Mouse (Mus musculus) intestine, embryonic 14.5 days (tissue): Measurements from ENCODE around the gene Ispd. TPM values are rescaled to one million over a fixed set of nuclear protein-coding genes. Genes with fewer than 3 reads are reported as not detected.

Source experiments
- ATAC-seq: fragments of 200-750 bp; cut with Nextera tagmentation; replicated peaks from 2 replicates; pipeline ENCODE4 v1.8.0; 2017; ENCODE audit warnings: low read depth, moderate number of reproducible peaks, moderate TSS enrichment, moderate library complexity; ENCODE audit not compliant: low FRiP score, low TSS enrichment
- DNase-seq: peaks from one replicate; pipeline ENCODE4 v3.0.0-alpha.2; 2018; ENCODE audit warnings: low spot score
- H3K27ac ChIP-seq: fragments of 300-500 bp; sonication (generic); 2 replicates; pipeline ENCODE4 v1.5.1; 2014; ENCODE audit warnings: low read depth, mild to moderate bottlenecking, control low read depth
- H3K27me3 ChIP-seq: fragments of 300-500 bp; sonication (generic); replicated peaks from 2 replicates; pipeline ENCODE4 v1.6.1; 2014; ENCODE audit warnings: low read length, control low read depth; ENCODE audit not compliant: control insufficient read depth, insufficient read depth
- H3K36me3 ChIP-seq: fragments of 300-500 bp; sonication (generic); 2 replicates; pipeline ENCODE4 v1.6.1; 2014; ENCODE audit warnings: low read length, control low read depth; ENCODE audit not compliant: control insufficient read depth, insufficient read depth
- H3K4me1 ChIP-seq: fragments of 300-500 bp; sonication (generic); replicated peaks from 2 replicates; pipeline ENCODE4 v1.6.1; 2014; ENCODE audit warnings: low read length, control low read depth, mixed read lengths; ENCODE audit not compliant: control insufficient read depth, insufficient read depth
- H3K4me2 ChIP-seq: fragments of 300-500 bp; sonication (generic); 2 replicates; pipeline ENCODE4 v1.6.1; 2014; ENCODE audit warnings: low read length
- H3K4me3 ChIP-seq: fragments of 300-500 bp; sonication (generic); 2 replicates; pipeline ENCODE4 v1.5.1; 2014; ENCODE audit warnings: low read depth, low read length, control low read depth, mixed read lengths
- H3K9ac ChIP-seq: fragments of 300-500 bp; sonication (generic); 2 replicates; pipeline ENCODE4 v1.6.1; 2014; ENCODE audit warnings: mild to moderate bottlenecking, low read length
- H3K9me3 ChIP-seq: fragments of 300-500 bp; sonication (generic); 2 replicates; pipeline ENCODE4 v1.6.1; 2016; ENCODE audit warnings: low read length, control low read depth; ENCODE audit not compliant: control insufficient read depth
- WGBS: fragments of 180-500 bp; shearing (Covaris S2); extraction: QIAGEN DNeasy Blood & Tissue Kit; methylation state at CpG from one replicate; pipeline ENCODE4 v1.1.7; 2014; 5-methylcytosine and 5-hydroxymethylcytosine counted together
- polyA plus RNA-seq: library from polyadenylated mRNA; unstranded; fragments of >200 nt; fragmentation: Nextera tagmentation; extraction: Ambion mirVana; gene quantifications from 2 replicates; pipeline ENCODE4 v1.2.1, GENCODE M21; 2014

Ispd gene
- polyA plus RNA-seq, 1 experiment from 2014 or later, result 12.5 TPM

GRCm38 (mm10) chr12:36719074-36719473, 337.8 kb downstream of the Ispd start:
- Histone ChIP-seq H3K9ac (no peak overlapping the region), H3K36me3 (no peaks in the 10 kb centered on the region), H3K4me3 (no peak overlapping the region), H3K4me1 (0 out of 2 replicates have a peak, but pooled peaks cover 10% of the 10 kb centered on the region), H3K27me3 (no peaks in the 10 kb centered on the region), H3K9me3 (no peaks in the 10 kb centered on the region), H3K4me2 (no peak overlapping the region), H3K27ac (no peak overlapping the region)
- DNase-seq, result no peak
- WGBS, result 59% methylated on average over 3 of the region's 3 CpGs
- no peak for ATAC-seq

- DNase-seq (no peak), ATAC-seq (no peak)
- Histone ChIP-seq H3K27me3 (no peaks in the 10 kb centered on the region), H3K4me2 (no peak overlapping the region), H3K9ac (no peak overlapping the region), H3K4me3 (no peak overlapping the region), H3K36me3 (no peaks in the 10 kb centered on the region), H3K27ac (no peak overlapping the region), H3K4me1 (0 out of 2 replicates have a peak, but pooled peaks cover 10% of the 10 kb centered on the region), H3K9me3 (no peaks in the 10 kb centered on the region)
- WGBS, result 83% methylated on average over 3 of the region's 3 CpGs
These were observed 339.5 kb downstream of the Ispd start for GRCm38 (mm10) chr12:36720779-36721178.

- Histone ChIP-seq H3K4me1 (0 out of 2 replicates have a peak, but pooled peaks cover 10% of the 10 kb centered on the region), H3K9ac (no peak overlapping the region), H3K9me3 (no peaks in the 10 kb centered on the region), H3K27me3 (no peaks in the 10 kb centered on the region), H3K4me2 (no peak overlapping the region), H3K27ac (no peak overlapping the region), H3K36me3 (no peaks in the 10 kb centered on the region), H3K4me3 (no peak overlapping the region)
- 67% methylated on average over 6 of the region's 6 CpGs for WGBS
- no peak for DNase-seq
- ATAC-seq, result no peak
These were observed 340.0 kb downstream of the Ispd start for GRCm38 (mm10) chr12:36721223-36721622.

- no peak overlapping the region for H3K4me3 ChIP-seq
- H3K4me1 ChIP-seq, result 0 out of 2 replicates have a peak, but pooled peaks cover 10% of the 10 kb centered on the region
- H3K9ac ChIP-seq, result no peak overlapping the region
- 79% methylated on average over 6 of the region's 6 CpGs for WGBS
- H3K27ac ChIP-seq, result no peak overlapping the region
- ATAC-seq (no peak), DNase-seq (no peak)
- H3K4me2 ChIP-seq, result no peak overlapping the region
- H3K9me3 ChIP-seq, result no peaks in the 10 kb centered on the region
- no peaks in the 10 kb centered on the region for H3K36me3 ChIP-seq
- H3K27me3 ChIP-seq, result no peaks in the 10 kb centered on the region
These were observed 341.5 kb downstream of the Ispd start for GRCm38 (mm10) chr12:36722754-36723153.

DNA sequence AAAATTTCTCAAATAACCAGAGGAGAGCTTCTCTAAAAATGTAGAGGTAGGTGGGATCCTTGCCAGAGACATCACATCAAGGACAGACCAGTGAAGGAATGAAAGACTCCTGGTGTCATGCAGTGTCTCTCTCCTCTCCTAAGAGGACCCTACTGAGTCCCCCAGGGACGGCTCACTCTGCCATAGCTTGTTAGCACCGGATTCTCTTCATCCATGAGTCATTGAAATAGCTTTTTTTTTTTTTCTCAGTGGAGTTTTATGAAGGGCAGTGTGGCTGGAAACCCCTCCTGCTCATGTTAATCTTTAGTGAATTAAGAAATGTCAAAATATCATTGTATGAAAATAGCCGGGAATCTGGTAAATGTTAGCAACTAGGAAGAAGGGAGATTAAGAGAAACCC, 342.1 kb downstream of the Ispd start:
- WGBS, result 55% methylated on average over 3 of the region's 3 CpGs
- no peaks in the 10 kb centered on the region for H3K36me3 ChIP-seq

DNA sequence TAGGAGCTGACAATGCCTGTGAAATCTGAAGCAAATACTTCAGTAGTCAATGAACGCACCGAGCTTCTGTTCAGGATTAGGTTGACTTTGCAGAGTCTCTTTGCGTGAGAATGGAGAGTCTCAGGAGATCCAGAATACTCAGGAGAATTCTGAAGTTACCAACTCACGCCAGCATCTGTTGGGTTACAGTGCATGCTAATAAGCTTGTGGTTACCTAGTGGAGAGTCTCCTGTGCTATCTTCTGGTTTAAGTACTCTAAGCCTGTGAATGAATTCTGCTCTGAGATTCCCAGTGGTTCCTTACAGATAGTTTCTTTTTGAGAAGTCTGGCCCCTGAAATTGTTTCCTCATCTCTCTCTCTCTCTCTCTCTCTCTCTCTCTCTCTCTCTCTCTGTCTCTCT, 343.0 kb downstream of the Ispd start:
- H3K27ac ChIP-seq, result no peak overlapping the region
- no peak overlapping the region for H3K4me2 ChIP-seq
- DNase-seq, result no peak
- no peaks in the 10 kb centered on the region for H3K36me3 ChIP-seq
- ATAC-seq, result no peak
- WGBS, result 81% methylated on average over 4 of the region's 4 CpGs
- no peaks in the 10 kb centered on the region for H3K27me3 ChIP-seq
- no peak overlapping the region for H3K4me3 ChIP-seq
- no peak overlapping the region for H3K9ac ChIP-seq
- no peaks in the 10 kb centered on the region for H3K4me1 ChIP-seq
- H3K9me3 ChIP-seq, result no peaks in the 10 kb centered on the region

More for the DNA sequence above, 342.1 kb downstream of the Ispd start:
- 0 out of 2 replicates have a peak, but pooled peaks cover 4% of the 10 kb centered on the region for H3K4me1 ChIP-seq
- DNase-seq (no peak), ATAC-seq (no peak)
- no peaks in the 10 kb centered on the region for H3K27me3 ChIP-seq
- H3K4me3 ChIP-seq, result no peak overlapping the region
- no peak overlapping the region for H3K9ac ChIP-seq
- no peak overlapping the region for H3K4me2 ChIP-seq
- no peak overlapping the region for H3K27ac ChIP-seq
- H3K9me3 ChIP-seq, result no peaks in the 10 kb centered on the region

GRCm38 (mm10) chr12:36725250-36725649, 344.0 kb downstream of the Ispd start:
- 77% methylated on average over 3 of the region's 3 CpGs for WGBS
- H3K9ac ChIP-seq, result no peak overlapping the region
- no peaks in the 10 kb centered on the region for H3K36me3 ChIP-seq
- H3K9me3 ChIP-seq, result no peaks in the 10 kb centered on the region
- no peak for DNase-seq
- no peak for ATAC-seq
- no peak overlapping the region for H3K4me3 ChIP-seq
- no peaks in the 10 kb centered on the region for H3K27me3 ChIP-seq
- H3K4me2 ChIP-seq, result no peak overlapping the region
- no peaks in the 10 kb centered on the region for H3K4me1 ChIP-seq
- no peak overlapping the region for H3K27ac ChIP-seq

- ATAC-seq (no peak), DNase-seq (no peak)
- 63% methylated on average over 1 of the region's 1 CpGs for WGBS
- H3K9me3 ChIP-seq, result no peaks in the 10 kb centered on the region
- H3K36me3 ChIP-seq, result no peaks in the 10 kb centered on the region
- H3K4me1 ChIP-seq, result no peaks in the 10 kb centered on the region
- no peak overlapping the region for H3K9ac ChIP-seq
- H3K27me3 ChIP-seq, result no peaks in the 10 kb centered on the region
- no peak overlapping the region for H3K4me3 ChIP-seq
- H3K27ac ChIP-seq, result no peak overlapping the region
- no peak overlapping the region for H3K4me2 ChIP-seq
These were observed 344.8 kb downstream of the Ispd start for GRCm38 (mm10) chr12:36726026-36726425.

- H3K4me2 ChIP-seq, result no peak overlapping the region
- no peak overlapping the region for H3K9ac ChIP-seq
- H3K9me3 ChIP-seq, result no peaks in the 10 kb centered on the region
- WGBS, result 77% methylated on average over 4 of the region's 4 CpGs
- no peaks in the 10 kb centered on the region for H3K4me1 ChIP-seq
- H3K4me3 ChIP-seq, result no peak overlapping the region
- no peaks in the 10 kb centered on the region for H3K27me3 ChIP-seq
- DNase-seq, result no peak
- H3K36me3 ChIP-seq, result no peaks in the 10 kb centered on the region
- no peak overlapping the region for H3K27ac ChIP-seq
- no peak for ATAC-seq
These were observed 352.6 kb downstream of the Ispd start for GRCm38 (mm10) chr12:36733673-36734371.
